Mouse (Mus musculus) intestine, embryonic 16.5 days (tissue): ENCODE results near the gene Aptx. TPM values are rescaled to one million over a fixed set of nuclear protein-coding genes. Genes with fewer than 3 reads are reported as not detected.

Experiments used
- ATAC-seq: fragments of 200-750 bp; cut with Nextera tagmentation; 2 replicates; pipeline ENCODE4 v1.8.0; 2017; ENCODE audit warnings: moderate TSS enrichment, moderate library complexity
- H3K27ac ChIP-seq: fragments of 300-500 bp; sonication (generic); 2 replicates; pipeline ENCODE4 v1.5.1; 2014; ENCODE audit warnings: mild to moderate bottlenecking, low read length
- H3K27me3 ChIP-seq: fragments of 300-500 bp; sonication (generic); replicated peaks from 2 replicates; pipeline ENCODE4 v1.6.1; 2014; ENCODE audit warnings: low read length, control low read depth, mixed read lengths; ENCODE audit not compliant: control insufficient read depth, insufficient read depth
- H3K36me3 ChIP-seq: fragments of 300-500 bp; sonication (generic); 2 replicates; pipeline ENCODE4 v1.6.1; 2014; ENCODE audit warnings: low read length, control low read depth; ENCODE audit not compliant: control insufficient read depth, insufficient read depth
- H3K4me1 ChIP-seq: fragments of 300-500 bp; sonication (generic); 2 replicates; pipeline ENCODE4 v1.6.1; 2014; ENCODE audit warnings: low read length, control low read depth, mixed read lengths; ENCODE audit not compliant: control insufficient read depth, insufficient read depth
- H3K4me2 ChIP-seq: fragments of 300-500 bp; sonication (generic); 2 replicates; pipeline ENCODE4 v1.6.1; 2014; ENCODE audit warnings: low read depth, low read length, control low read depth
- H3K4me3 ChIP-seq: fragments of 300-500 bp; sonication (generic); 2 replicates; pipeline ENCODE4 v1.5.1; 2014; ENCODE audit warnings: mild to moderate bottlenecking, low read length
- H3K9ac ChIP-seq: fragments of 300-500 bp; sonication (generic); 2 replicates; pipeline ENCODE4 v1.6.1; 2014; ENCODE audit warnings: low read depth, low read length
- H3K9me3 ChIP-seq: fragments of 300-500 bp; sonication (generic); 2 replicates; pipeline ENCODE4 v1.6.1; 2016; ENCODE audit warnings: low read length, control low read depth; ENCODE audit not compliant: control insufficient read depth
- WGBS: fragments of 180-500 bp; shearing (Covaris S2); extraction: QIAGEN DNeasy Blood & Tissue Kit; methylation state at CpG from one replicate; pipeline ENCODE4 v1.1.7; 2014; 5-methylcytosine and 5-hydroxymethylcytosine counted together
- polyA plus RNA-seq: library from polyadenylated mRNA; unstranded; fragments of >200 nt; fragmentation: Nextera tagmentation; extraction: Ambion mirVana; gene quantifications from 2 replicates; pipeline ENCODE4 v1.2.1, GENCODE M21; 2015

The Aptx gene
- polyA plus RNA-seq = 21.7 and 22.3 TPM in 2 replicates

DNA sequence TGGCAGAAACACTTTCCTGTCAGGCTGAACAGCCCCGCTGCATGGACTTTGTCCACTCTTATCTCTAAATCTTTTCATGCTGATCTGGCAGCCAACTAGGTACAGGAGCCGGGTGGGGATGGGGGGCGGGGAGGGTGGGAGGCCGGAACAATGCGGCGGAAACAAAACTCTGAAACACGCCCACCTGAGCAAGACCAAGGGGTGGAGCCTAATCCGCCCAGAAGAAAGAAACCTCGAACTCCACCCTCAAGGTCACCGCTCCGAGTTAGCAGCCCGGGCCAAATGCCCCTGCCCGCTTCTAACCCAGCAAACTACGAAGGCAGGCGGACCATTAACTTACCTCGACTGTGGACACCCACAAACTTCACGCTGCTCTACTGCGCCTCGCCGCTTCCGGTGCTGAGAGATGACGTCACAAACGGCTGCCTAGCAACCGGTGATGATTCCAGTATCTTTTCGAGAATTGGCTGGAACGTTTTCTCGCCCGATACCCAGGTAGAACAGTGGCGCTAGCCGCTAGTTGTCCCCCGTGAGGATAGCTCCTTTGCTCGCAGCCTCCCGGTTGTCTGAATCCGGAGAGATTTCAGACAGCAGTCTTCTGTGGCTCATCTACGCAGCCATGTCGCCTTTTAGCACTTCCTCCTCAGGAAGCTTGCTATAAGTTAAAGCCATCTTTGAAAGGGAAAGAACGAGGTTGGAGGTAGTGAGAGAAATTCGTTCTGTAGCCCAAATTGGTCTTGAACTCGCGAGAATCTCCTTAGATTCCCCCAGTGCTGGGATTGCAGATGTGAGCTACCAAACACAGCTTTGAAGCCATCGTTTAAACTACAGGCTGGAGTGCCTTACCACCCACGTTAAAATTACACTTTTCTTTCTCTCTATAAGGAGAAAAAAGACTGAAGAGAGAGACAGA is at the start of gene Aptx:
Gene Aptx (minus strand): TSS at position 398 of the 913 bp plus-strand sequence.
- Histone ChIP-seq H3K27ac (peak within 1 kb of the TSS; percentile 98), H3K4me2 (peak within 1 kb of the TSS; percentile 72), H3K36me3 (no peaks in the 10 kb centered on the region), H3K4me1 (peaks cover 25% of the 10 kb centered on the region), H3K9ac (peak within 1 kb of the TSS; percentile 72), H3K4me3 (peak within 1 kb of the TSS; percentile 60), H3K9me3 (no peaks in the 10 kb centered on the region), H3K27me3 (no peaks in the 10 kb centered on the region)
- peak; percentile 85 for ATAC-seq
- WGBS = under 1% methylated on average over 42 of the region's 42 CpGs

DNA sequence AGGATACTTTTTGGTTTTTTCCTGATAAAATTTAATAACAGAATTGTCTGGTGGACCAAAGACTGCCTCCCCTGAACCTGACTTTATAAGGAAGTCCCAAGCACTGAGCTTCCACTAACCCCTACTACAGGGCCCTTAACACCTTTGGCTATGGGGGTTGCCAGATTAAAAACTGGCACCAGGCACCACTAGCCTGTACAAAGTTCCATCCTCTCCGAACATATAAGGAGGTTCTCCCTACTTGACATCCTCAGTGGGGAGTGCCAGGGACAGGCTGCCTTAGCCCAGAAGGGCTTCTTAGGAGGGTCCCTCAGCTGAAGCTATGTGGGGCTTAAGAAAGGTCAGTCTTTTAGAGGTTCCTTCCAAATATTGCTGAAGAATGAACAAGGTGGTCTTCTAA is 32.4 kb upstream of the Aptx start:
- peaks cover 14% of the 10 kb centered on the region for H3K36me3 ChIP-seq
- H3K4me2 ChIP-seq = no peak overlapping the region
- ATAC-seq = peak; percentile 42; the same call in 1 of the 2 replicates
- no peak overlapping the region for H3K9ac ChIP-seq
- H3K27me3 ChIP-seq = no peaks in the 10 kb centered on the region
- no peak overlapping the region for H3K4me3 ChIP-seq
- no peaks in the 10 kb centered on the region for H3K9me3 ChIP-seq
- H3K4me1 ChIP-seq = no peaks in the 10 kb centered on the region
- 62% methylated on average over 1 of the region's 1 CpGs for WGBS
- no peak overlapping the region for H3K27ac ChIP-seq

DNA sequence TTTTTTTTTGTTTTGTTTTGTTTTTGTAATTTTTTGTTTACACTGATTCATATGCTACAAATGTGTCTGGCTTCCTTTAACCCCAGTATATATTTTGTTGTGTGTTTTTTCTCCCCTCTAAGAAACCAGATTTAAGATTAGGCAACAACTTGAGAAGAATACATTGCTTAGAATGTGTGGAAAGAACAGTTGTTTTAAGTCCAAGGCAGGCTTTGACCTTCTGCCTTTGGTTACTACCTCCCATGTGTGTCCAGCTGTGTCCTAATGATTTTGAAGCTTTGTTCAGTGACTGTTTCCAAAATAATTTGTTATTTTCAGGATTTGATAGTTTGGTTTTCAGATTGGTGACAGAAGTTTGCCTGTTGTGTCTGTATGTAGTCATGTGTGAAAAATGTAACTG is 28.3 kb upstream of the Aptx start:
- no peak overlapping the region for H3K9ac ChIP-seq
- H3K36me3 ChIP-seq = peaks cover 9% of the 10 kb centered on the region; the same call in 1 of the 2 replicates

DNA sequence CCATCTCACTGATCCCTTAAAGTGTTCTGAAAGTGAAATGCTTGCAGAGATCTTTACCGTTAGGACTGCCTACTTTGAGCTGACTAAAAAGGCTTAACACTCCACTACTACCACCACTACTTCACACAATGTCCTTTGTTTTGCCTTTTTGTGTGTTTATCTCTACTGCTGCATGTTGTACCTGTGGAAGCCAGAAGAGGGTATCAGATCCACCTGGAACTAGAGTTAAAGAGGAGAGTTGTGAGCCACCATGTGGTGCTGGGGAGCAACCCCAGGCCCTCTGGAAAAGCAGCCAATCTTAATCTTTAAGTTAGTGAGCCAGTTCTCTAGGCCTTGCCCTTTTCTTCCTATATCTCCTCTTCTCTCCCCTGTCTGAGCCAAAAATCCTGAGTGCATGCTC is 24.3 kb upstream of the Aptx start:
- WGBS = 79% methylated on average over 1 of the region's 1 CpGs
- H3K4me2 ChIP-seq = no peak overlapping the region
- H3K36me3 ChIP-seq = peaks cover 4% of the 10 kb centered on the region; the same call in 1 of the 2 replicates
- ATAC-seq = no peak
- H3K4me3 ChIP-seq = no peak overlapping the region
- H3K9ac ChIP-seq = no peak overlapping the region
- H3K9me3 ChIP-seq = no peaks in the 10 kb centered on the region
- no peak overlapping the region for H3K27ac ChIP-seq
- H3K4me1 ChIP-seq = peaks cover 15% of the 10 kb centered on the region
- no peaks in the 10 kb centered on the region for H3K27me3 ChIP-seq

More for the DNA sequence above, 28.3 kb upstream of the Aptx start:
- Histone ChIP-seq H3K27me3 (no peaks in the 10 kb centered on the region), H3K4me2 (no peak overlapping the region), H3K4me1 (0 out of 2 replicates have a peak, but pooled peaks cover 1% of the 10 kb centered on the region), H3K27ac (no peak overlapping the region), H3K9me3 (no peaks in the 10 kb centered on the region), H3K4me3 (no peak overlapping the region)
- ATAC-seq = no peak

DNA sequence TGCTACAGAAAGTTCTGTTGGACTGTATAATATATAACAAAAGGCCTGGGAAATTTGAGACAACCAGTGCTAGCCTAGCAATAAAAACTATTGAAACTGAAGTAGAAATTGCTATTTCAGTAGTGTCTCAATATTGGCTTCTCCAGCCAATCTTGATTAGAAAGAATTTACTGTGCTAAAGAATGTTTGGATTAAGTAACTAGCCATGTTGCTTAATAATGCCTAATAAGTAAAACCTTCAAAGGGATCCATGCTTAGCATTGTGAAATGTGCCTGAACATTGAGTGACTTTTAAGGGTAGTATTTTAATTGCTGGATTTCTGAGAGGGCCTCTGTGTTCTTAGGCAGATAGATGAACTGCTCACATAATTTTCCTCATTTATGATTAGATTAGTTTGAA is 22.6 kb upstream of the Aptx start:
- ATAC-seq = no peak
- Histone ChIP-seq H3K4me1 (peaks cover 20% of the 10 kb centered on the region), H3K9me3 (no peaks in the 10 kb centered on the region), H3K27me3 (no peaks in the 10 kb centered on the region), H3K4me3 (no peak overlapping the region), H3K4me2 (no peak overlapping the region), H3K36me3 (peaks cover 4% of the 10 kb centered on the region; the same call in 1 of the 2 replicates), H3K9ac (no peak overlapping the region), H3K27ac (no peak overlapping the region)

DNA sequence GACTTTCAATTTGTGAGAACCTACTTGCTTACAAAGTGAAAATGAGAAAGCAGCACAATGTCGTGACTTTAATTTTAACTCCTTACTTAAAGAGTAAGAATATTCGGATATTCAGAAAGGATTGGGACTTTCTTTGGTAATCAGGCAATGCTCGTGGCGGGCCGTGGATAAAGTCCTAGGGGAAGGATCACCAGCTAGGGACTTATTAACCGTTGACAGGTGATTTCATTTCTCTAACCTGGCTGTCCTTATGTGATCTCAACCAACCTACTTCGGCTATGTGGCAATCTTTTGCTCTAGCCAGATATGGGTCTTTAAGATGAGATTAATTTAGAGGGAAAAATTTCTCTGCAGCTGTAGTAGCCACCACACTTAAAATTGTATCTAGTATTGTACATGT is 22.1 kb upstream of the Aptx start:
- H3K27me3 ChIP-seq = no peaks in the 10 kb centered on the region
- no peak overlapping the region; the same call in 1 of the 2 replicates for H3K27ac ChIP-seq
- H3K4me2 ChIP-seq = peak overlapping the region; percentile 72; the same call in 1 of the 2 replicates
- H3K9me3 ChIP-seq = no peaks in the 10 kb centered on the region
- no peak for ATAC-seq
- peaks cover 20% of the 10 kb centered on the region for H3K4me1 ChIP-seq
- peak overlapping the region; percentile 76; the same call in 1 of the 2 replicates for H3K4me3 ChIP-seq
- H3K9ac ChIP-seq = no peak overlapping the region
- peaks cover 4% of the 10 kb centered on the region; the same call in 1 of the 2 replicates for H3K36me3 ChIP-seq
- WGBS = 69% methylated on average over 7 of the region's 7 CpGs

DNA sequence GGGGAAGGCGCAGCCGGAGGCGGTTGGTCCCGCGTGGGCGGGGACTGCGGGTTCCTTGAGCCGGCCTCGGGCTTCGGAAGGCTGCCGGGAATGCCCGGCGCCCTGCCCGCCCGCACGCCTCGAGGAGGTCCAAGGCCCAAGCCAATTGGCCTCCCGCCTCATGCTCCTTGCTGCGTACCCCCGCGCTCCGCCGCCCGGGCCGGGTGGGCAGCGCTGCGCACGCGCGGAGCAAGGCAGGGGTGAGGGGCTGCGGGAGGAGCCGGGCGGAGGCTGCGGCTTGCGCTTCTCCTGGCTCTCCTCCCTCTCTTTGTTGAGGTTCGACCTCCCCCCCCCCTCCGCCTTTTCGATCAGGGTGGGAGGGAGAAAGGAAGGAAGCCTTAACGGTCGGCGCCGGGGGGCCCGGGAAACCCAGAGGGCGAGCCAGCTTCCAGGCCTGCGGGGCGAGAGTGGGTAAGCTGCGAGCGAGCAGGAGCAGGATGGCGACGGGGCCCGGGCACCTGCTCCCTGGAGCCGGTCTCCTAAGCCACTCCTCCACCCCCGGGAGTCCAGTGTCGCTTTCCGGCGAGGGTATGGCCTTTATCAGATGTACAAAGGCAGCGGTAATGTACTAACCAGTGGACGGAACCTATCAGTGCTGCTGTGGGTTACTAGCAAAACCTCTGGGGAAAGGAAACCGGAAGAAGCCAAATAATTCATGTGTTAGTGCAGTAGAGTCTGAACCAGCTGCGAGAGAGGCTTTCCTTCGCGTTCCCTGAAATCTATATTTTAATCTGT is 19.9 kb upstream of the Aptx start:
- under 1% methylated on average over 59 of the region's 62 CpGs for WGBS
- Histone ChIP-seq H3K27ac (peak overlapping the region; percentile 99), H3K4me1 (peaks cover 20% of the 10 kb centered on the region), H3K9ac (peak overlapping the region; percentile 93), H3K4me2 (peak overlapping the region; percentile 72), H3K27me3 (no peaks in the 10 kb centered on the region), H3K36me3 (no peaks in the 10 kb centered on the region), H3K4me3 (peak overlapping the region; percentile 76), H3K9me3 (no peaks in the 10 kb centered on the region)
- ATAC-seq = peak; percentile 80

DNA sequence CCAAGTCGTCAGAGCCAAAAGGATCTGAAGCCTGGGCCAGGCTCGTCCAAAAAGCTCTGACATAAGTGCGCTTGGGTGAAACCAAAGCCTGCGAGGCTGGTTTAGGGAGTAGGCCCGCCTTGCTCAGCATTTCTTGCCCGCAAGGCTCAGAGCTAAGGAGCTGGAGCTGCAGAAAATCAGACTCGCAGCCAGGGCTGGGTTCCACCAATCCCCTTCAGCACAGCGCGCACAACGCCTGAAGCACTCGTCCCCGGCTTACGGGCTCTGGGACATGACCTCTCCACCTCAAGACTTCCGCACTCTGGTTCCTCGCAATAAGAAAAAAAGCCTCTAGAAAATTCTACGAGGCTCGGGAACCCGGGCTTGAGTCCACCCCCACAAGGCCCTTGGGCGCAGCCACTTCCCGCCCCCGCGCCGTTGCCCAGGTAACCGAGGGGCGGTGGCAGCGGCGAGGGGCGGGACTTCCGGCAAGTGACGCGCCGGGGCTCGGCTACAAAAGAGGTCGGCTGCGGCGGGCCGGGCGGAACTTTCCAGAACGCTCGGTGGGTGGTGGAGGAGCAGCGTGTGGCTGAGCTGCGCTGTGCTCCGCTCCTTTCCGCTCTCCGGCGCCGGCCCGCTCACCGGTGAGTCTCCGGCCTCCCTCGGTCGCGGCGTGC is 19.1 kb upstream of the Aptx start, which contains the start of gene Dnaja1:
Gene Dnaja1 (plus strand): TSS at position 140 of the 656 bp plus-strand sequence.
- Histone ChIP-seq H3K36me3 (no peaks in the 10 kb centered on the region), H3K4me3 (peak within 1 kb of the TSS; percentile 76), H3K9me3 (no peaks in the 10 kb centered on the region), H3K4me1 (peaks cover 20% of the 10 kb centered on the region), H3K9ac (peak within 1 kb of the TSS; percentile 93), H3K27me3 (no peaks in the 10 kb centered on the region), H3K27ac (peak within 1 kb of the TSS; percentile 99), H3K4me2 (peak within 1 kb of the TSS; percentile 72)
- under 1% methylated on average over 47 of the region's 54 CpGs for WGBS
- peak; percentile 91 for ATAC-seq

DNA sequence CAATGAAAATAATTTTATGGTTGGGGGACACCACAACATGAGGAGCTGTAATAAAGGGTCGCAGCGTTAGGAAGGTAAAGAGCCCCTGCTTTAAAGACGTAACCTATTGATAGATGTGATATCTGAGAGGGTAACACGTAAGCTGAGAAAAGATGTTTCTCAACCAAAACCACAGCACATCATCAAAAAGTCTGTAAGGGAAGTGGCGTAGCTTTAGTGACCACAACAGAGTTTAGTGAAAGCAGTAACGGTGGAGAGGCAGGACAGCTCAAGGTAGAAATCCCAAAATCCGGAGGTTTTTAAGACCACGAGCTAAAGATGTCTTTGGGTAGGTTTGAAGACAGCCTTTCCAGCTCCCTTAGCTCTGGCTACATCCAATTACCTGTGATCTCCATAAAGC is 17.9 kb upstream of the Aptx start:
- ATAC-seq = no peak
- peaks cover 16% of the 10 kb centered on the region for H3K4me1 ChIP-seq
- 92% methylated on average over 8 of the region's 8 CpGs for WGBS
- H3K36me3 ChIP-seq = no peaks in the 10 kb centered on the region
- H3K9ac ChIP-seq = no peak overlapping the region
- peak overlapping the region; percentile 99 for H3K27ac ChIP-seq
- no peaks in the 10 kb centered on the region for H3K9me3 ChIP-seq
- H3K4me2 ChIP-seq = no peak overlapping the region
- no peaks in the 10 kb centered on the region for H3K27me3 ChIP-seq
- H3K4me3 ChIP-seq = no peak overlapping the region
